In genomic region chr5:136458102-136458863, GRCm38 (mm10) we compare ENCODE assay signal across 9 mouse cellular contexts.
DNase-seq lines count a peak whose midpoint lies in the region; ATAC-seq lines count a peak whose summit lies in the region.
"Had no signal": no experiment of that assay in that cellular context is flagged by ENCODE, and none has a peak within 500 bp of the region (broad histone marks: within the 10 kb centered on the region; RNA-seq: fewer than 3 reads in every experiment).

No protein-coding gene starts in this region.

- H3K36me3 ChIP-seq in kidney, embryonic 16.5 days (ENCODE audit: insufficient read depth, low read length), result no peaks in the 10 kb centered on the region
- H3K36me3 ChIP-seq in neural tube, embryonic 14.5 days (ENCODE audit: control insufficient read depth, insufficient read depth, low read length), result no peaks in the 10 kb centered on the region
- H3K36me3 ChIP-seq: midbrain, embryonic 12.5 days had no signal

- no peak overlapping the region for H3K9ac ChIP-seq in kidney, embryonic 16.5 days (replicated peaks; ENCODE audit: low read length)
- no peak overlapping the region for H3K9ac ChIP-seq in neural tube, embryonic 14.5 days (replicated peaks; ENCODE audit: low read depth, low read length)
- H3K9ac ChIP-seq: midbrain, embryonic 12.5 days had no signal

- peak overlapping the region; percentile 83 for H3K27ac ChIP-seq in kidney, embryonic 16.5 days (ENCODE audit: low read length)
- peak overlapping the region; percentile 34; the same call in 1 of the 2 replicates for H3K27ac ChIP-seq in neural tube, embryonic 14.5 days (ENCODE audit: low read depth, low read length)
- H3K27ac ChIP-seq: midbrain, embryonic 12.5 days had no signal

- no peaks in the 10 kb centered on the region for H3K9me3 ChIP-seq in kidney, embryonic 16.5 days (ENCODE audit: low read length)
- H3K9me3 ChIP-seq in neural tube, embryonic 14.5 days (ENCODE audit: control insufficient read depth, low read length), result no peaks in the 10 kb centered on the region
- H3K9me3 ChIP-seq: midbrain, embryonic 12.5 days had no signal

- no peak overlapping the region for H3K4me2 ChIP-seq in kidney, embryonic 16.5 days (replicated peaks; ENCODE audit: low read depth, low read length)
- no peak overlapping the region for H3K4me2 ChIP-seq in neural tube, embryonic 14.5 days (ENCODE audit: low read depth, low read length)
- H3K4me2 ChIP-seq: midbrain, embryonic 12.5 days had no signal

- 26% methylated on average over 7 of the region's 7 CpGs for WGBS in kidney, embryonic 16.5 days
- 62% methylated on average over 7 of the region's 7 CpGs for WGBS in neural tube, embryonic 14.5 days

- H3K4me3 ChIP-seq in kidney, embryonic 16.5 days (ENCODE audit: low read length), result no peak overlapping the region
- H3K4me3 ChIP-seq in neural tube, embryonic 14.5 days (ENCODE audit: low read depth, low read length), result no peak overlapping the region
- H3K4me3 ChIP-seq: midbrain, embryonic 12.5 days had no signal

- peak; percentile 89 for ATAC-seq in common myeloid progenitor, adult 5-6 weeks (replicated peaks; ENCODE audit: low read depth, poor library complexity, severe bottlenecking)
- peak; percentile 64 for ATAC-seq in kidney, embryonic 16.5 days (ENCODE audit: low FRiP score, low TSS enrichment)
- no peak for ATAC-seq in neural tube, embryonic 14.5 days (ENCODE audit: low read depth)

- no peaks in the 10 kb centered on the region for H3K27me3 ChIP-seq in kidney, embryonic 16.5 days (ENCODE audit: insufficient read depth, low read length)
- H3K27me3 ChIP-seq in neural tube, embryonic 14.5 days (ENCODE audit: control insufficient read depth, insufficient read depth, low read length), result no peaks in the 10 kb centered on the region
- H3K27me3 ChIP-seq: midbrain, embryonic 12.5 days had no signal

- DNase-seq in layer of hippocampus, adult 11-12 months (ENCODE audit: low spot score), result peak; percentile 36
- DNase-seq in layer of hippocampus, adult 9-10 months (ENCODE audit: low spot score), result no peak
- no peak for DNase-seq in cerebellum, adult 11 months
- DNase-seq in ovary, adult 18-20 months (ENCODE audit: low spot score), result no peak
- DNase-seq in ovary, postnatal 14 days (ENCODE audit: low spot score), result no peak

- H3K4me1 ChIP-seq in kidney, embryonic 16.5 days (ENCODE audit: insufficient read depth, low read length), result peaks cover 36% of the 10 kb centered on the region
- H3K4me1 ChIP-seq in neural tube, embryonic 14.5 days (ENCODE audit: control insufficient read depth, insufficient read depth, low read length), result 0 out of 2 replicates have a peak, but pooled peaks cover 5% of the 10 kb centered on the region
- H3K4me1 ChIP-seq: midbrain, embryonic 12.5 days had no signal
